Mouse (Mus musculus) midbrain, embryonic 16.5 days (tissue): ENCODE results near the gene Sp6. TPM values are rescaled to one million over a fixed set of nuclear protein-coding genes. Genes with fewer than 3 reads are reported as not detected.

Source experiments
- ATAC-seq: fragments of 200-750 bp; cut with Nextera tagmentation; 2 replicates; pipeline ENCODE4 v1.8.0; 2017; ENCODE audit warnings: moderate TSS enrichment
- H3K27ac ChIP-seq: fragments of 300-500 bp; sonication (generic); 2 replicates; pipeline ENCODE4 v1.5.1; 2014; ENCODE audit warnings: mild to moderate bottlenecking, low read length, mixed read lengths
- H3K27me3 ChIP-seq: fragments of 300-500 bp; sonication (generic); 2 replicates; pipeline ENCODE4 v1.6.1; 2014; ENCODE audit warnings: low read depth, low read length, mixed read lengths; ENCODE audit not compliant: control insufficient read depth, insufficient read depth
- H3K36me3 ChIP-seq: fragments of 300-500 bp; sonication (generic); 2 replicates; pipeline ENCODE4 v1.6.1; 2014; ENCODE audit warnings: mild to moderate bottlenecking, low read length, moderate library complexity, mixed read lengths; ENCODE audit not compliant: control insufficient read depth, insufficient read depth
- H3K4me1 ChIP-seq: fragments of 300-500 bp; sonication (generic); 2 replicates; pipeline ENCODE4 v1.6.1; 2014; ENCODE audit warnings: mild to moderate bottlenecking, low read length, mixed read lengths; ENCODE audit not compliant: control insufficient read depth, insufficient read depth
- H3K4me2 ChIP-seq: fragments of 300-500 bp; sonication (generic); 2 replicates; pipeline ENCODE4 v1.6.1; 2014; ENCODE audit warnings: mild to moderate bottlenecking, low read length, mixed read lengths
- H3K4me3 ChIP-seq: fragments of 300-500 bp; sonication (generic); 2 replicates; pipeline ENCODE4 v1.5.1; 2014; ENCODE audit warnings: low read depth, mild to moderate bottlenecking, low read length, moderate library complexity, mixed read lengths
- H3K9ac ChIP-seq: fragments of 300-500 bp; sonication (generic); 2 replicates; pipeline ENCODE4 v1.6.1; 2014; ENCODE audit warnings: low read depth, low read length, mixed read lengths
- H3K9me3 ChIP-seq: fragments of 300-500 bp; sonication (generic); replicated peaks from 2 replicates; pipeline ENCODE4 v1.6.1; 2014; ENCODE audit warnings: mild to moderate bottlenecking, low read length, mixed read lengths; ENCODE audit not compliant: control insufficient read depth, poor library complexity, severe bottlenecking
- WGBS: fragments of 180-500 bp; shearing (Covaris S2); extraction: QIAGEN DNeasy Blood & Tissue Kit; methylation state at CpG from one replicate; pipeline ENCODE4 v1.1.7; 2014; 5-methylcytosine and 5-hydroxymethylcytosine counted together
- polyA plus RNA-seq: library from polyadenylated mRNA; unstranded; fragments of >200 nt; fragmentation: Nextera tagmentation; extraction: Ambion mirVana; gene quantifications from 2 replicates; pipeline ENCODE4 v1.2.1, GENCODE M21; 2015

The Sp6 gene
- polyA plus RNA-seq, result 0.26 and 0.35 TPM in 2 replicates

GRCm38 (mm10) chr11:97013121-97013670 is at the start of gene Sp6:
Sp6 (plus strand) TSS chr11:97013394.
- Histone ChIP-seq H3K27ac (no peak within 1 kb of the TSS), H3K9ac (no peak within 1 kb of the TSS), H3K36me3 (no peaks in the 10 kb centered on the region), H3K4me2 (no peak within 1 kb of the TSS), H3K4me1 (no peaks in the 10 kb centered on the region), H3K9me3 (no peaks in the 10 kb centered on the region), H3K27me3 (peaks cover 23% of the 10 kb centered on the region), H3K4me3 (no peak within 1 kb of the TSS)
- no peak for ATAC-seq
- WGBS, result 24% methylated on average over 7 of the region's 8 CpGs

DNA sequence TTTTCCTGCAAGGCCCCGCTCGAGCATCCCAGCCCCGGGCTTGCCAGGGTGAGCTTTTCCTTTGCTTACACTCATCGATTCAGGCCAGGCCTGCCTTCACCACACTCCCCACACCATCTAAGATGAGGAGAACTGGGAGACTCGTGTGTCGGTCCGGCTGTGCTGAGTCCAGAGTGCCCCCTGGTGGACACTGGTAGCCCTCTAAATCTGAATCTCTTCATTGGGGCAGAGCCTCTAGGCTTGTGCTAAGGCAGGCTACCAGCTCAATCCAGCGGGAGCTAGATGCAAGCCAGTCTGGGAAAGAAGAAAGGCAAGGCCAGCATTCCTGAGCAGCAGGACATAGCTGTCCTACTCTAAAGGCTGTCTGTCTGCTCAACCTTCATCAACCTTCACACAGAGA is 49.6 kb upstream of the Sp6 start:
- peak; percentile 64; the same call in 1 of the 2 replicates for ATAC-seq

GRCm38 (mm10) chr11:96966172-96966571 is 47.0 kb upstream of the Sp6 start:
- H3K9me3 ChIP-seq, result no peaks in the 10 kb centered on the region
- no peak overlapping the region for H3K4me3 ChIP-seq
- no peaks in the 10 kb centered on the region for H3K27me3 ChIP-seq
- 88% methylated on average over 3 of the region's 3 CpGs for WGBS
- no peak overlapping the region for H3K4me2 ChIP-seq
- no peak overlapping the region for H3K9ac ChIP-seq
- no peak overlapping the region for H3K27ac ChIP-seq
- no peak for ATAC-seq
- peaks cover 5% of the 10 kb centered on the region for H3K4me1 ChIP-seq
- peaks cover 7% of the 10 kb centered on the region; the same call in 1 of the 2 replicates for H3K36me3 ChIP-seq

More for the DNA sequence above, 49.6 kb upstream of the Sp6 start:
- no peak overlapping the region for H3K9ac ChIP-seq
- H3K27me3 ChIP-seq, result no peaks in the 10 kb centered on the region
- WGBS, result 15% methylated on average over 8 of the region's 8 CpGs
- H3K4me2 ChIP-seq, result no peak overlapping the region
- H3K9me3 ChIP-seq, result no peaks in the 10 kb centered on the region
- H3K27ac ChIP-seq, result no peak overlapping the region
- no peak overlapping the region for H3K4me3 ChIP-seq
- peaks cover 17% of the 10 kb centered on the region for H3K36me3 ChIP-seq
- no peaks in the 10 kb centered on the region for H3K4me1 ChIP-seq

DNA sequence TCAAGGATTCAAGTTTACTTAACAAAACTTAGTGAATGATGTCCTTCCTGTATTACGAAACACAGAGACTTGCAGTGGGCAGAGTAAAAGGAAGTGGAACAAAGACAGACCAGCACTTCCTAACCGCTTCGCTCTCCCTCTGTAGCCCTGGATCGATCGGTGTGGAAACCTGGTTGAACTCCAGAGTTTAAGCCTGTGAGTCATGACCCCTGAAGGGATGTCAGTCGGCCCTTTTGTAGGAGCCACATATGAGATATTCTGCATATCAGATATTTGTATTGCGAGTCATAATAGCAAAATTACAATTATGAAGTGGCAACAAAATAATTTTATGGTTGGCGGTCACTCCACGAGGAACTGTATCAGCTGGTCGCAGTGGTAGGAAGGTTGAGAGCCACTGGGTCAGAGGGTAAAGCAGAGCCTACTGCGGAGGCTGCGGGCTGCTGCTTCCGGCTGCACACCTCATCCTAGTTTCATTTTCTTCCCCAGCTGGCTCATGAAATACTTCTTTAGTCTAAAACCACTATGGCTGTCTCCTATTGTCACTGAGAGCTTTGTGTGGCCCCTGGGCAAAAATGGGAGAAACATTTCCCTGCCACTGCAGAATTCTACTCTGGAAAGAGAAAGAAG is 46.2 kb upstream of the Sp6 start:
- WGBS, result 86% methylated on average over 13 of the region's 13 CpGs
- Histone ChIP-seq H3K27ac (no peak overlapping the region), H3K4me2 (no peak overlapping the region), H3K4me1 (peaks cover 7% of the 10 kb centered on the region), H3K36me3 (no peaks in the 10 kb centered on the region; the same call in 1 of the 2 replicates), H3K9ac (no peak overlapping the region), H3K4me3 (no peak overlapping the region), H3K27me3 (no peaks in the 10 kb centered on the region), H3K9me3 (no peaks in the 10 kb centered on the region)
- no peak for ATAC-seq

DNA sequence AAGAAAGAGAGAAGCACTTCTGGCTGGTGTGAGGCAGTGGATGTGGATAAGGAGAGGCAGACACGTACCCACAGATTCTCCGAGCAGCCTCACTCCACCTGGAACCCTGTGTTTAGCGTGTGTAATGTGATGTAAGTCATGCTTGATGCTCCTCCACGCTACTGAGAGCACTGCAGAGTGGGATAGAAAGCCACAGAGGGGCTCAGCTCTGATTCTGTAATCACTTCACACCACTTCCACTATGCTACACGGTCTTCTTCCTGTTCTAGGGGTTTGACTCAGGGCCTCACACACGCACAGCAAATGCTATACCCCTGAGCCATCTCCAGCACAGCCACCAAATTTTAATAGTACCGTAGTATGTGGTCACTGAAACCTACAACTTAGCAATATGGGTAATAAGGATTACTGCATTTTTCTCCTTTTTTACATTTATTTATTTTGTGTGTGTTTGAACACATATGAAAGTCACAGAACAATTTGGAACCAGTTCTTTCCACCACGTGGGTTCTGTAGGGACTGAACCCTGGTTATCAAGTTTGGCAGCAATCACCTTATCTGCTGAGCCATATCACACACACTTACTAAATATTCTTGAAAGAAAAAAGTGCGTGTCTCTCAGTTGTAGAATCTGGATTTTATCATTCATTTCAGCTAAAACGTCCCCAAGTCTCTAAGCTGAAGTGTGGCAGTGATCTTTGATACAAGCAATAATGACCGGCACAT is 45.5 kb upstream of the Sp6 start:
- H3K9ac ChIP-seq, result no peak overlapping the region
- no peak overlapping the region for H3K27ac ChIP-seq
- no peak overlapping the region for H3K4me2 ChIP-seq
- no peaks in the 10 kb centered on the region for H3K36me3 ChIP-seq
- peaks cover 7% of the 10 kb centered on the region for H3K4me1 ChIP-seq
- H3K27me3 ChIP-seq, result no peaks in the 10 kb centered on the region
- no peaks in the 10 kb centered on the region for H3K9me3 ChIP-seq
- 88% methylated on average over 11 of the region's 11 CpGs for WGBS
- ATAC-seq, result no peak
- no peak overlapping the region for H3K4me3 ChIP-seq

DNA sequence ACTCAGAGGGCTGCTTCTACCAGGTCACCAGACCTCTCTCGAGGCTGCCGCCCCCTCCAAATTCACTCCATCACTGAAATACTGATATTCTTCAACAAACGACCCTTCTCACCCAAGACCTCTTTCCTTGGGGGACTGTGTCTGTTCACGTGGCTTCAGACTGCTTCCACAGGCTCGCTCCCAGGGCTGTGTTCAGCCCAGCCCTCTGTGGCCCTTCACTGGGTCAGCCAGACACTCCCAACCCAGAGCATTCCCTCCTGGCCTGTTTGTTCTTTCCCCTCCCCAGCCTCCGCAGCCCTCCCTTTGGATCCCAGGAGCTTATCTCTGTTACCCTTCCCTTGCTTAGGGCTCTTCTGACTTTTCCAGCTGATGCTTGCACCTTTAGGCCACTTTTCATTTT is 44.7 kb upstream of the Sp6 start:
- Histone ChIP-seq H3K4me3 (no peak overlapping the region), H3K9ac (no peak overlapping the region), H3K4me1 (peaks cover 12% of the 10 kb centered on the region), H3K27ac (no peak overlapping the region), H3K4me2 (no peak overlapping the region), H3K36me3 (no peaks in the 10 kb centered on the region), H3K27me3 (no peaks in the 10 kb centered on the region), H3K9me3 (no peaks in the 10 kb centered on the region)
- WGBS, result 75% methylated on average over 6 of the region's 6 CpGs
- ATAC-seq, result no peak

DNA sequence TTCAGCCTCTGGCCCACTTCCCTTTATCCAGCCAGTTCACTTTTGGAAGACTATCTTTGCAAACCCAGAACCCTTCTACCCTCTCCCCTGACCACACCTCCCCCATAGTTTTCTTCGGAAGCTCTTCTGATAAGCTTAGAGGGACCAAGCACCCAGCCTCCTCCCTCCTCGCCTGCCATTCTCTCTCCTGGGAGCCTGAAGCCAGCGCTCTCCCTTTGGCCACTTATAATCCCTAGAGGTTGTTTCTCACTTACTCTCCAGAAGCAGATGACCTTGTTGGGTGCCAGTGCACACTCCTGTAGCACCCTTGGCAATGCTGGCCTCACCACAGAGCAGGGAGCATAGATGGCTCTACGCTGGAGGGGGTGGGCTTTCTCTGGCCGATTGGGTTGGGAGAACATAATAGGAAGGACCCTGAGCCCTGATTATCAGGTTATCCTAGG is 43.9 kb upstream of the Sp6 start:
- no peaks in the 10 kb centered on the region for H3K9me3 ChIP-seq
- H3K9ac ChIP-seq, result no peak overlapping the region
- ATAC-seq, result no peak
- H3K4me3 ChIP-seq, result no peak overlapping the region
- peak overlapping the region; percentile 67; the same call in 1 of the 2 replicates for H3K27ac ChIP-seq
- WGBS, result 73% methylated on average over 5 of the region's 5 CpGs
- H3K4me2 ChIP-seq, result no peak overlapping the region
- no peaks in the 10 kb centered on the region for H3K27me3 ChIP-seq
- H3K4me1 ChIP-seq, result peaks cover 17% of the 10 kb centered on the region
- no peaks in the 10 kb centered on the region for H3K36me3 ChIP-seq

DNA sequence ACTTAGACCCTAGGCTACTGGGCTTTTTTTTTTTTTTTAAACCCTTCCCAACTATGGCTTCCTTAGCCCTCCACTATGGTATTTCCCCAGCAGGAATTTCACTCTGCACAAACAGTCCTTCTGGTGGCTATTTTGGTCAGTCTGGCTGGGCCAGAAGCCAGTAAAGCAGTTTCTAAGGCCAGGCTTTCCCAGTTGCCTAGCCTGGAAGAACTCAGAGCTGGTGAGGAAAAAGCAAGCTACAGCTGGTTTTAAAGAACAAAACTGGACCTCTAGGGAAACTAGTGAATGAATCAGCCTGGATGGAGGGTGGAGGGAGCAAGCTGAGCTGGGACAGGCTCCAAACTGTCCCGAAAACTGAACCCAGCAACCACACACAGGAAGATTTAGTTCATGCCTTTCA is 43.4 kb upstream of the Sp6 start:
- ATAC-seq, result no peak
- Histone ChIP-seq H3K9me3 (no peaks in the 10 kb centered on the region), H3K36me3 (no peaks in the 10 kb centered on the region), H3K27me3 (no peaks in the 10 kb centered on the region), H3K4me1 (peaks cover 19% of the 10 kb centered on the region), H3K9ac (no peak overlapping the region), H3K27ac (peak overlapping the region; percentile 67), H3K4me2 (no peak overlapping the region), H3K4me3 (no peak overlapping the region)
- WGBS, result 84% methylated on average over 1 of the region's 1 CpGs

DNA sequence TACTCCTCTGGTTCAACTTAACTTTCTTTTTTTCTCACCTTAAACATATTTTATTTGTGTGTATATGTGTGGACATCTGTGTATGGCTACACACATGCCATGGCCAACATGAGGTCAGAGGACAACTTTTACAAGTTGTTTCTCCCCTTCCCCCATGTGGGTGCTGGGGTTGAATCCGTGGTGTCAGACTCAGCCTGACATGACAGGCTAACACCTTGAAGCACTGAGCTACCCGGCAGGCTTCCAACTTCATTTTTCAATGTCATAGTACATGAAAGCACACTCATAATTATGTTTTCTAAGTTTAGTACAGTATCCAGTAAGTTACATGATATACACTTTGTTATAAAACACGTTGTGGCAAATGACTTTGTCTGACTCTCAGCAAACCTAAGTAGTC is 42.9 kb upstream of the Sp6 start:
- no peak overlapping the region for H3K4me3 ChIP-seq
- H3K4me2 ChIP-seq, result no peak overlapping the region
- WGBS, result 82% methylated on average over 3 of the region's 3 CpGs
- no peaks in the 10 kb centered on the region for H3K9me3 ChIP-seq
- no peaks in the 10 kb centered on the region for H3K36me3 ChIP-seq
- no peak for ATAC-seq
- peak overlapping the region; percentile 67 for H3K27ac ChIP-seq
- no peak overlapping the region for H3K9ac ChIP-seq
- peaks cover 19% of the 10 kb centered on the region for H3K4me1 ChIP-seq
- H3K27me3 ChIP-seq, result no peaks in the 10 kb centered on the region
